Mouse (Mus musculus): ENCODE measurements around the gene Ckap2. TPM values are rescaled to one million over a fixed set of nuclear protein-coding genes. Genes with fewer than 3 reads are reported as not detected.

The Ckap2 gene
- 55.0 and 58.3 TPM in 2 replicates for polyA plus RNA-seq (2014; fragmentation: Nextera tagmentation; extraction: Ambion mirVana)

DNA sequence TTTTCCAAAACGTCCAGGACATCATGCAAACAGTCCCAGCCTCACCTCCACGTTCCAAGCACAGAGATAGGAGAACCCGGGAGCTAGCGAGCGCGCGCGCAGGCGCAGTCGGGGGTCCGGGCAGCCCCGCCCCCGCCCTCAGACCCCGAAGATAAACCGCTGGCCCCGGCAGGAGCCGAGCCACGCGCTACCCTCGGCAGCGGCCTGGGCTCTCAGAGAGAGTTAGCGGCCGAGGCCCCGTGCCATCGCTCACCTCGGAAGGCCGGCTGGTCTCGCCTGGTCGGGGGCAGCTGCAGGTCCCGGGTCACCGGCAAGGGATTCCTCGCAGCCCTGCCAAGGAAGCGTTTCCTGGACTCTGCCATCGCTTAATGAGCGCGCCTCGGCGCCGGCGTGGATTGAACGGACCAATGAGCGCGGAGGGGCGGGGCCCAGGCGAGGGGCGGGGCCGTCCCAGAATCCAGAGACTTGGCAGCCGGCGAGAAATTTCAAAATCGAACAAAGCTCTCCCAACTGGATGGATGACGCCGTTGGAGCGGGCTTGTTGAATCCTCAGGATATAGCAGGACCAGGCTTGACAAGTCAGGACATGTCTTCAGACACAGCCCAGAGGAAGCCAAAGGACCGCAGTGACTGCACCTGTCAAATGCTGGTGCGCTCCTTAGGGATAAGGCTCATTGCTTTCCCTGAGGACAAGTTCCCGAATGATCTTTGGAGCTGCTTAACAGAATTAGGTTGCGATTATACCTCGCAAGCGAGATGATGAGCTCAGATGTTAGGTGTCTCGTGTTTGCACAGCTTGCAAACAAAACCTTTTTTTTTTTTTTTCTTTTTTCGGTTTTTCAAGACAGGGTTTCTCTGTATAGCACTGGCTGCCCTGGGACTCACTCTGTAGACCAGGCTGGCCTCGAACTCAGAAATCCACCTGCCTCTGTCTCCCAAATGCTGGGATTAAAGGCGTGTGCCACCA lies at the start of gene Ckap2:
Ckap2 (minus strand) TSS at position 389 of the 967 bp plus-strand sequence.
- no peaks in the 10 kb centered on the region for H3K36me3 ChIP-seq (ENCODE audit: control insufficient read depth, insufficient read depth, low read length)
- H3K4me2 ChIP-seq (ENCODE audit: low read depth, severe bottlenecking): peak within 1 kb of the TSS; percentile 68
- peak within 1 kb of the TSS; percentile 68 for H3K27ac ChIP-seq (replicated peaks; ENCODE audit: low read depth, low read length)
- 2% methylated on average over 61 of the region's 63 CpGs for WGBS
- peak; percentile 97 for ATAC-seq (ENCODE audit: insufficient number of reproducible peaks, low FRiP score, low TSS enrichment, low read depth)
- DNase-seq (ENCODE audit: low spot score): peak; percentile 94
- peak within 1 kb of the TSS; percentile 80 for H3K9ac ChIP-seq (ENCODE audit: low read length)
- no peaks in the 10 kb centered on the region for H3K27me3 ChIP-seq (ENCODE audit: control insufficient read depth, insufficient read depth, low read length)
- H3K4me3 ChIP-seq (ENCODE audit: low read depth, low read length): peak within 1 kb of the TSS; percentile 74
- H3K4me1 ChIP-seq (ENCODE audit: control insufficient read depth, insufficient read depth, low read length): peaks cover 5% of the 10 kb centered on the region; the same call in 1 of the 2 replicates
- no peaks in the 10 kb centered on the region for H3K9me3 ChIP-seq (ENCODE audit: control insufficient read depth, low read length)

DNA sequence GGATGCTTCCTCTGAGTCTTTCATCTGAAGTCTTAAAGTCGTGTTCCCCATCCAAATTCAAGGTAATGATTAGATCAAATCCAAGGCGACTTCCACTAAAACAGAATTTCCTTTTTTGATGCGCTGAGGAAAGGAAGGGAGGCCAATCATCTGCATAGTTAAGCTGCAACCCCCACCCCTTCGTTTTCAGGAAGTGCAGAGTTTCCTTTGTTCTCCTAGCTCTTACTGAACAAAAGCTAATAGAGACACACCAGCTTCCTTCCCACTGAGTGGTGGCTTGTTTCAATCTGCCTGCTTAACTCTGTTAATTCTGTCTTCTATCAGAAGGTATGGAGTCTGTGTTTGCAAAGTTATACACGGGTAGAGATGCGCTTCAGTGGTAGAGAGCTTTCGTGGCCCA lies 43.0 kb upstream of the Ckap2 start:
- Histone ChIP-seq H3K27ac (replicated peaks; ENCODE audit: low read depth, low read length) (no peak overlapping the region), H3K27me3 (ENCODE audit: control insufficient read depth, insufficient read depth, low read length) (no peaks in the 10 kb centered on the region), H3K36me3 (ENCODE audit: control insufficient read depth, insufficient read depth, low read length) (no peaks in the 10 kb centered on the region), H3K4me2 (ENCODE audit: low read depth, severe bottlenecking) (no peak overlapping the region), H3K4me3 (ENCODE audit: low read depth, low read length) (no peak overlapping the region), H3K9ac (ENCODE audit: low read length) (no peak overlapping the region), H3K4me1 (ENCODE audit: control insufficient read depth, insufficient read depth, low read length) (no peaks in the 10 kb centered on the region), H3K9me3 (ENCODE audit: control insufficient read depth, low read length) (no peaks in the 10 kb centered on the region)
- DNase-seq (ENCODE audit: low spot score): no peak
- 53% methylated on average over 7 of the region's 7 CpGs for WGBS
- ATAC-seq (ENCODE audit: insufficient number of reproducible peaks, low FRiP score, low TSS enrichment, low read depth): no peak

DNA sequence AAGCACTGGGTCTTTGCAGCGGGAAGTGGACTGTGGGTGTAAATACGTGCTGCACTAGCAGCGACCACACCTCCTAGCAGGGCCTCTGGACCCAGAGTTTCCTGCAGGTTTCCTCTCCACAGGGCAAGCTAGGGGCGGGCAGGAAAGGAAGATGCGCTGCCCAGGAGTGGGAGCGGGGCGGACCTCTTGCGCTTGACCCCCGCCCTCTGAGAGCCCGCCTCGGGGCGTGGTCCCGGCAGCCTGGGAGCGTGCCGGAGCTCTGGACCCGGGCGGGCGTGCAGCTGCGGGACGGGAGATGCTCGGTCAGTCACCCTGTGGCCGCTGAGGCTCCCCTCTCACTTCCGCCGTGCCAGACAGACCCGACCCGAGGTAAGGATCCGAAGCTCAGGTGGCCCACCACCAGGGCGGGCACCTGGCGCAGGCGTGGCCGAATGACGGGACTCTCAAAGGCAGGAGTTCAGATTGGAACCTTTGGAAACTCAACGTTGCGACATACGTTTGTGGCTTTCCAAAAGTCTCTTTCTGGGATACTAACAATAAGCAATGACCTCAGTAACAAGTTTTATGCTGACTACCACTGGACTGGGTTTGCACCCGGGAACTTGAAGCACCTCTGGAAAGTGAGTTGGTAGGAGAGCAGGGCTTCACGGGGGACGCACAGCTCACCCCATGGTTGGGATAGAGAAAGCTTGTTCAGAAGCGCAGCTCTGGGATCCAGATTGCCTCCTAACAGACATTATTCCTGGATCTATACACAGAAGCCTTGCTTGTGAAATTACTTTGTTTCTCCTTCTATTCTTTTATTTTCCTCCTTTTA lies 41.6 kb upstream of the Ckap2 start, which contains the start of gene Thsd1:
Thsd1 (plus strand) TSS at position 253 of the 817 bp plus-strand sequence.
- peak; percentile 73 for DNase-seq (ENCODE audit: low spot score)
- 1% methylated on average over 37 of the region's 39 CpGs for WGBS
- peak within 1 kb of the TSS; percentile 32 for H3K9ac ChIP-seq (ENCODE audit: low read length)
- no peaks in the 10 kb centered on the region for H3K27me3 ChIP-seq (ENCODE audit: control insufficient read depth, insufficient read depth, low read length)
- H3K36me3 ChIP-seq (ENCODE audit: control insufficient read depth, insufficient read depth, low read length): no peaks in the 10 kb centered on the region
- no peaks in the 10 kb centered on the region for H3K9me3 ChIP-seq (ENCODE audit: control insufficient read depth, low read length)
- peak; percentile 77 for ATAC-seq (ENCODE audit: insufficient number of reproducible peaks, low FRiP score, low TSS enrichment, low read depth)
- no peaks in the 10 kb centered on the region for H3K4me1 ChIP-seq (ENCODE audit: control insufficient read depth, insufficient read depth, low read length)
- H3K27ac ChIP-seq (replicated peaks; ENCODE audit: low read depth, low read length): no peak within 1 kb of the TSS
- H3K4me3 ChIP-seq (ENCODE audit: low read depth, low read length): peak within 1 kb of the TSS; percentile 41
- peak within 1 kb of the TSS; percentile 89 for H3K4me2 ChIP-seq (ENCODE audit: low read depth, severe bottlenecking)

DNA sequence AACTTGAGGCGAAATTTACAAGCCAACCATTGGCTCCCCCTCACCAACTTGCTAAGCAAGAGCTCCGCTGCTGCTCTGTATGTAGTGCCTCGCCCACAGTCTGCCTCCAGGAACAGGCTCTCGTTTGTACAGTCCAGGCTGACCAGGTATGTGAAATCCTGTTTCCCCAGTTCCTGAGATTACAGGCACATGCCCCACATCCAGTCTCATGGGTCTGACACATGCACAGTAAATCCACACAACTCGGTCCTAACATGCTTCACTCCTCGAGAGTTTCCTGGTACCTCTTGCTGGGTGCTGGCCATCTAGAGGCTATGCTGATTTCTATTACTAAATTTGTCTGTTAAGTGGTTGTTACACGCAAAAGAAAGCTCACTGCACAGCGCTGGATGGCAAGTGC lies 40.7 kb upstream of the Ckap2 start:
- ATAC-seq (ENCODE audit: insufficient number of reproducible peaks, low FRiP score, low TSS enrichment, low read depth): no peak
- Histone ChIP-seq H3K9me3 (ENCODE audit: control insufficient read depth, low read length) (no peaks in the 10 kb centered on the region), H3K27ac (replicated peaks; ENCODE audit: low read depth, low read length) (no peak overlapping the region), H3K36me3 (ENCODE audit: control insufficient read depth, insufficient read depth, low read length) (no peaks in the 10 kb centered on the region), H3K4me1 (ENCODE audit: control insufficient read depth, insufficient read depth, low read length) (no peaks in the 10 kb centered on the region), H3K4me3 (ENCODE audit: low read depth, low read length) (no peak overlapping the region), H3K27me3 (ENCODE audit: control insufficient read depth, insufficient read depth, low read length) (no peaks in the 10 kb centered on the region), H3K9ac (ENCODE audit: low read length) (no peak overlapping the region), H3K4me2 (ENCODE audit: low read depth, severe bottlenecking) (no peak overlapping the region)
- no peak for DNase-seq (ENCODE audit: low spot score)
- WGBS: 60% methylated on average over 8 of the region's 8 CpGs

DNA sequence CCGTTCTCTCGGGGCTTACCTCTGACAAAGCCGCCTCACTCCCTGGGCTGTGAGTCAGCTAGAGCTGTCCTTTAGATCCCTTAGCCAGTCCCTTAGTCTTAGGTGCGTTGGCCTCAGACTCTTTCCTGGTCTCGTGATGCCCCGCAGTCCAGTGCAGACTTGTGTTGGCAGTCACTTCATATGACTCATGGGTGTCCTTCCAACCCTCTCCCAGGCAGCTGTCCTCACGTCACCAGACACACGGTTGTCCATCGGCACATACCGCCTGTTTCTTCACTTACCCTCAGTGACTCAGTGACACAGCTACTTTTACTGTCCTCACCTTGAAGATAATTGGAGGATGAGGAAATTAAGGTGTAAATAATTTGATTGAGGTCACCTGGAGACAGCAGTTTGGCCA lies 29.2 kb upstream of the Ckap2 start:
- ATAC-seq (ENCODE audit: insufficient number of reproducible peaks, low FRiP score, low TSS enrichment, low read depth) (no peak), DNase-seq (ENCODE audit: low spot score) (no peak)
- no peak overlapping the region for H3K4me2 ChIP-seq (ENCODE audit: low read depth, severe bottlenecking)
- H3K9me3 ChIP-seq (ENCODE audit: control insufficient read depth, low read length): no peaks in the 10 kb centered on the region; the same call in 1 of the 2 replicates
- H3K36me3 ChIP-seq (ENCODE audit: control insufficient read depth, insufficient read depth, low read length): peaks cover 7% of the 10 kb centered on the region
- no peak overlapping the region for H3K4me3 ChIP-seq (ENCODE audit: low read depth, low read length)
- 98% methylated on average over 10 of the region's 10 CpGs for WGBS
- no peak overlapping the region for H3K27ac ChIP-seq (replicated peaks; ENCODE audit: low read depth, low read length)
- no peak overlapping the region for H3K9ac ChIP-seq (ENCODE audit: low read length)
- no peaks in the 10 kb centered on the region for H3K27me3 ChIP-seq (ENCODE audit: control insufficient read depth, insufficient read depth, low read length)
- H3K4me1 ChIP-seq (ENCODE audit: control insufficient read depth, insufficient read depth, low read length): no peaks in the 10 kb centered on the region

DNA sequence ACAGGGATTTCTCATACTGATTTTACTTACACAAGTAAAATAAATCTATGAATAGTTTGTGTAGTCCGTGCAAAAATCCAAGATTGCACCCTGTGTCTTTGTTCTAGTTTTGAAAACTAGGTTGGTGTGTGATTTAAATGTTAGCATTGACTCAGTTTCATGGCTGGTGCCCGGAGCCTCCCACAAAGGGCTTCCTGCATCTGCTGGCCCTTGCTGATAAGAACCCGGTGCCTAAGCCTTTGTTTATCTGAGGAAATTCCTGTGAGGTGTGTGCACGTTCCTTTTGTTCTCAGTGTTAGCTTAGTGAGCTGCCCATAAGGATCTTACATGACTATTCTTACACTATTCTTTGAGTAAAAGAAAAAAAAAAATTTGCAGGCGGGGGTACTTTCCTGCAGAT lies 23.4 kb upstream of the Ckap2 start:
- Histone ChIP-seq H3K9me3 (ENCODE audit: control insufficient read depth, low read length) (no peaks in the 10 kb centered on the region; the same call in 1 of the 2 replicates), H3K9ac (ENCODE audit: low read length) (no peak overlapping the region), H3K4me1 (ENCODE audit: control insufficient read depth, insufficient read depth, low read length) (no peaks in the 10 kb centered on the region), H3K4me3 (ENCODE audit: low read depth, low read length) (no peak overlapping the region), H3K36me3 (ENCODE audit: control insufficient read depth, insufficient read depth, low read length) (peaks cover 5% of the 10 kb centered on the region), H3K27me3 (ENCODE audit: control insufficient read depth, insufficient read depth, low read length) (no peaks in the 10 kb centered on the region), H3K4me2 (ENCODE audit: low read depth, severe bottlenecking) (no peak overlapping the region), H3K27ac (replicated peaks; ENCODE audit: low read depth, low read length) (no peak overlapping the region)
- DNase-seq (ENCODE audit: low spot score) (no peak), ATAC-seq (ENCODE audit: insufficient number of reproducible peaks, low FRiP score, low TSS enrichment, low read depth) (no peak)
- WGBS: 56% methylated on average over 5 of the region's 5 CpGs

DNA sequence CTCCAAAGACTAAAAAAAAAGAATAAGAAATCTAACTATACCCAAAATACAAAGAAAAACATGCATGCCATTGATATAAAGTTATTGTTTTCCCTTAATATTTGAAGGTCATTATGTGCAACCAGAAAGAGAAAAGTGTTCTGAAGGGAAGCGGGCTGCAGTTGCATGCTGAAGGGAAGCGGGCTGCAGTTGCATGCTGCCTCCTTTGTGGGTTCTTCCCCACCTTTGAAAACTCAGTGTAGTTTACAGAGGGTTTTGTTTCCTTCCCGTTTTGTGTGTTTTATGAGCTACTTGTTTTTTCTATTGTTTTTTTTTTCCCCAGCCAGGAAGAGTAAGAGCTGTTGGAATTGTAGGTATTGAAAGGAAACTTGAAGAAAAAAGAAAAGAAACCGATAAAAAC lies 21.9 kb upstream of the Ckap2 start:
- no peak overlapping the region for H3K4me2 ChIP-seq (ENCODE audit: low read depth, severe bottlenecking)
- peaks cover 3% of the 10 kb centered on the region; the same call in 1 of the 2 replicates for H3K36me3 ChIP-seq (ENCODE audit: control insufficient read depth, insufficient read depth, low read length)
- H3K9ac ChIP-seq (ENCODE audit: low read length): no peak overlapping the region

DNA sequence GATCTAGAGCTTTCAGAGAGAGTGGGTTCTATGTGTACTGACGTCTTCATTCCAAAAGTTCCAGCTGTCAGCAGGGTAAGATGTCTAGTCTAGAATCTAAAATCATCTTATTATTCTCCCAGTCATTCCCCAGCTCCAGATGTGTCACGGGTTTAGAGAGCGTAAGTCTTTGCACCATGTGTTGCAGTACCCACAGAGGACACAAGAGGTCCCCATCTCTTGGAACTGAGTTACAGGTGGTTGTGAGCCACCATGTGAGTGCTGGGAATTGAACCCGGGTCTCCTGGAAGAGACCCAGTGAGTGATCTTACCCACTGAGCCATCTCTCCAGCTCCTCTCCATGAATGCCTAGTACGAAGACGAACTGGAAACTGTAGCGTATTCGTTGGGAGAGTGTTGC lies 13.9 kb upstream of the Ckap2 start:
- WGBS: 96% methylated on average over 8 of the region's 8 CpGs
- no peak overlapping the region for H3K4me3 ChIP-seq (ENCODE audit: low read depth, low read length)
- ATAC-seq (ENCODE audit: insufficient number of reproducible peaks, low FRiP score, low TSS enrichment, low read depth): no peak
- no peak for DNase-seq (ENCODE audit: low spot score)
- no peak overlapping the region for H3K4me2 ChIP-seq (ENCODE audit: low read depth, severe bottlenecking)
- H3K4me1 ChIP-seq (ENCODE audit: control insufficient read depth, insufficient read depth, low read length): peaks cover under 1% of the 10 kb centered on the region; the same call in 1 of the 2 replicates
- no peak overlapping the region for H3K27ac ChIP-seq (replicated peaks; ENCODE audit: low read depth, low read length)
- H3K9ac ChIP-seq (ENCODE audit: low read length): no peak overlapping the region
- H3K36me3 ChIP-seq (ENCODE audit: control insufficient read depth, insufficient read depth, low read length): peaks cover 6% of the 10 kb centered on the region; the same call in 1 of the 2 replicates
- H3K27me3 ChIP-seq (ENCODE audit: control insufficient read depth, insufficient read depth, low read length): no peaks in the 10 kb centered on the region
- no peaks in the 10 kb centered on the region for H3K9me3 ChIP-seq (ENCODE audit: control insufficient read depth, low read length)

More for the DNA sequence above, 21.9 kb upstream of the Ckap2 start:
- 91% methylated on average over 4 of the region's 4 CpGs for WGBS
- ATAC-seq (ENCODE audit: insufficient number of reproducible peaks, low FRiP score, low TSS enrichment, low read depth) (no peak), DNase-seq (ENCODE audit: low spot score) (no peak)
- Histone ChIP-seq H3K27ac (replicated peaks; ENCODE audit: low read depth, low read length) (no peak overlapping the region), H3K4me1 (ENCODE audit: control insufficient read depth, insufficient read depth, low read length) (no peaks in the 10 kb centered on the region), H3K9me3 (ENCODE audit: control insufficient read depth, low read length) (no peaks in the 10 kb centered on the region; the same call in 1 of the 2 replicates), H3K27me3 (ENCODE audit: control insufficient read depth, insufficient read depth, low read length) (no peaks in the 10 kb centered on the region), H3K4me3 (ENCODE audit: low read depth, low read length) (no peak overlapping the region)

Data from limb, embryonic 11.5 days (tissue).